Mouse (Mus musculus): Measurements from ENCODE around the gene Agap3.

The Agap3 gene

DNA sequence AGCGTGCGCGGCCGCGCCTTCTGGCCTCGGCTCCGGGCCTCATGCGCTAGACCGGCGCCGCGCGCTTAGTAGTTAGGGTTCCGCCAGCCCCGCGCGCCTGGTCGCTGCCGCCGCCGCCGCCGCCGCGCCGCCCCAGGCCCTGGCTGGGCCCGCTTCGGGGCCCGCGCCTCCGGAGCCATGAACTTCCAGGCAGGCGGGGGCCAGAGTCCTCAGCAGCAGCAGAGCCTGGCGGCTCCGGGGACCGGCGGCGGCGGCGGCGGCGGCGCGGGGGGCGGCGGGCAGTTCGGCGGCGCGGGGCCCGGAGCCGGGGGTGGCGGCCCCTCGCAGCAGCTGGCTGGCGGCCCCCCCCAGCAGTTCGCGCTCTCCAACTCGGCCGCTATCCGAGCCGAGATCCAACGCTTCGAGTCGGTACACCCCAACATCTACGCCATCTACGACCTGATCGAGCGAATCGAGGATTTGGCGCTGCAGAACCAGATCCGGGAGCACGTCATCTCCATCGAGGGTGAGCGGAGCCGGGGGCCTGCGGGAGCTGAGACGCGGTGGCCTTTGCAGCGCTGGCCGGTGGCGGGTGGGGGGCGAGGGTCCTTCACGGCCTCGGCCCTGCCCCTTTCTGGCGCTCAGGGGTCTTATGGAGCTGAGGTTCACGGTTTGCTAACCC, at the start of gene Agap3:
Agap3 (plus strand) TSS at position 148 of the 661 bp plus-strand sequence.
- no peak for DNase-seq (ENCODE audit: low spot score)

- no peak for DNase-seq (ENCODE audit: low spot score)
Observed at GRCm38 (mm10) chr5:24404594-24405360, 47.2 kb upstream of the Agap3 start.

DNA sequence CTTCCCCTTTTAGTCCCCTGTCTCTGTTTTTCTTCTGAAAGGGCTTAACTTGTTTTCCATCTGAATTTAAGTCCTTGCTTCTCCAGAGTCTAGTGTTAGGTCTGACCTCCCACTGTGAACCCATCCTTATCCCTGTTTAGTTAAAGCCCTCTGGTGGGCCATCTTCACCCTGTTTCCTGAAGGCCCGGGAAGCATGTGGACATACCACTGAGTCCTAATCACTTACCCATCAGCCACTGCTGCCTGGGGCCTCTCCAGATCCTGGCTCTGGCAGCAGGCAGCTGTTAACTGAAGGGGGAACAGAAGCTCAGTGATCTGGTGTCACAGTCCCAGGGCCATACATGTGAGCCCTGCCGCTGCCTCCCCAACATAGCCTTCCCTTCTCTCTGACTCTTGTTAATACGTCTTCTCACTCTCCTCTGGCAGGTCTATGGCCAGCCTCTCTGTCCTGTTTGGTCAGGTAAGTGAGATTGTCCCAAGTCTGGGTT, 46.5 kb upstream of the Agap3 start:
- no peak for DNase-seq (ENCODE audit: low spot score)

DNA sequence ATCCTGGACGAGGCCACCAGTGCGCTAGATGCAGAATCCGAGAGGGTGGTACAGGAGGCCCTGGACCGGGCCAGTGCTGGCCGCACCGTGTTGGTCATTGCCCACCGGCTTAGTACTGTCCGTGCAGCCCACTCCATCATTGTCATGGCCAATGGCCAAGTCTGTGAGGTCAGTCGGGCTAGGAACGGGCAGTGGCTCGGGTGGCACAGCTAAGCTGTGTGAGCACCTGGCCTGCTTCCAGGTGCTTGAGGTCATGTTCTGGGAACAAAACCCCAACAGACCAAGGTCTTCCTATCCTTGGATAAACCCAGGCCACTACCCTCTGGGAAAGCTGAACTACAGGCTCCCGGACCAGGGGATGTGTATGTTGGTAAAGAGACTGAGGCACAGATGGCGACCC, 43.3 kb upstream of the Agap3 start:
- no peak for DNase-seq (ENCODE audit: low spot score)

DNA sequence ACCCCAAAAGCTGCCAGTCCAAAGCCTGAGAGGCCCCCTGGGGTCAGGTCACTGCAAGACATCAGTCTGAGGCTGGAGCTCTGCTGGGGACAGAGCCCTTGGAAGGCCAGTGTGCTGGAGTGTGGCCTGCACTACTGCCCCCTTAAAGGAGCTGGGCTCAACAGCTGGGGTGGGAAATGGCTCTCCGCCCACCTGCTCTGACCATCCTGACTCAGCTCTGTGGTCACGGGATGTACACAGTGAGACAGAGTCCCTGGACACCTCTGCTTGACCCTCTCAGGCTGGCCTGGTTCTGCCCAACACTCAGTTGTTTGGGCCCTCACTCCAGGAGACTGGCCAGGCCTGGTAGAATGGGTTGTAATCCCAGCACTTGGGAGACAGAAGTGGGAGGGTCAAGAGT, 42.5 kb upstream of the Agap3 start:
- no peak for DNase-seq (ENCODE audit: low spot score)

GRCm38 (mm10) chr5:24412063-24412462, 39.9 kb upstream of the Agap3 start:
- DNase-seq (ENCODE audit: low spot score) = no peak

DNA sequence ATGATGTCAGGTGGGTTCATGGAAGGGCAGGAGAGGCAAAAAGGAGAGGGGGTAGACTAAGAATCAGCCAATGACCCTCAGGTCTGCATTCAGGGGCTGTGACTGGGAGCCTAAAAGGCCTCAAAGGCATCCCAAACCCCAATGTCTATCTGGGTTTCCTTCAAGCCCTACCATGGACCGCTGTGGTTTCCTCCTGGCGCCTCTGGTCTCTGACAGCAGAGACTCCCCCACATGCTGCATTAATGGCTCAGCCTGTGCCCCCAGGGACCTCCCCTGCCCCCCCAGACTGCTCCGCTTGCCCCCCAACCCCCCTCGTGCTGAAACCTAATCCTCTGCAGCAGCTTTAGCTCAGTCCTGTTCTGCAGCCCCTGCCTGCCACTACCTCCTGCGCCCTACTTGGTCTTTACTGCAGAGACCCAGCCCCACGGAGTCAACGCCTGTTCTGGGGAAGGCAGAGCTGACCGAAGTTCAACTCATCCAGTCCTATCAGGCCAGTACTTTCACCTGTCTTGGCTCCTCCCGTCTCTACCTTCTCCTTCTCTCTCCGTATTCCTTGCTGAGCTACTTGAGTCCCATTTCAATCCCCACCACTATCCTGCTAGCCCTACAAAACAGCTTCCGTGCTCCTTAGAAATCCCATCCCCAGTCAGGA, 38.8 kb upstream of the Agap3 start, which contains the start of gene Asic3:
Asic3 (plus strand) TSS at position 351 of the 652 bp plus-strand sequence.
- no peak for DNase-seq (ENCODE audit: low spot score)

DNA sequence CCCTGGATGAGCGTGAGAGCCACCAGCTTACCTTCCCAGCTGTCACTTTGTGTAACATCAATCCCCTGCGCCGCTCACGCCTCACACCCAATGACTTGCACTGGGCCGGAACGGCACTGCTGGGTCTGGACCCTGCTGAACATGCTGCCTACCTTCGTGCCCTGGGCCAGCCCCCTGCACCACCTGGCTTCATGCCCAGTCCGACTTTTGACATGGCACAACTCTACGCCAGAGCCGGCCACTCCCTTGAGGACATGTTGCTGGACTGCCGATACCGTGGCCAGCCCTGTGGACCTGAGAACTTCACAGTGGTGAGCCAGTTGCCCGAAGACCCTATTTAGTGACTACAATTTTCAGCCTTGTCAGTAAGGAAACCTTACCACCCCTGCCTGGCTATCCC, 38.0 kb upstream of the Agap3 start:
- no peak for DNase-seq (ENCODE audit: low spot score)

GRCm38 (mm10) chr5:24416222-24416736, 35.7 kb upstream of the Agap3 start:
- DNase-seq (ENCODE audit: low spot score) = peak; percentile 24

DNA sequence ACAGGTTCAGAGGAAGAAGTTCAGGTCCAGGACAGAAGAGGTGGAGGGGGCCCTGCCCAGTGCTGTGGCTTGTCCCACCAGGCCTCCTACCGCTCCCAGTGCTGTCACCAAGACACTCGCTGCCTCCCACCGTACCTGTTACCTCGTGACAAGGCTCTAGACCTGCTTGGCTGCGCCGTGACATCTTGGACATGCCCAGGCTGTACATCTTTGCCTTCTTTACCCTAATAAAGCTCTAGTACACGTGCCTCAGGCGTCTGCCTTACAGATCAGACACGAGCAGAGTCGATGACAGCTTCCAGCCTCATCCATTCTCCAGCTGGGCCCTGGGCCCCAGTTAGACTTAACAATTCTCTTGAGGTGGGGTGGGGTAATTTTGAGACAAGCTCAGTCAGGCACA, 34.4 kb upstream of the Agap3 start:
- DNase-seq (ENCODE audit: low spot score) = no peak

- no peak for DNase-seq (ENCODE audit: low spot score)
Observed at GRCm38 (mm10) chr5:24420381-24420780, 31.6 kb upstream of the Agap3 start.

DNA sequence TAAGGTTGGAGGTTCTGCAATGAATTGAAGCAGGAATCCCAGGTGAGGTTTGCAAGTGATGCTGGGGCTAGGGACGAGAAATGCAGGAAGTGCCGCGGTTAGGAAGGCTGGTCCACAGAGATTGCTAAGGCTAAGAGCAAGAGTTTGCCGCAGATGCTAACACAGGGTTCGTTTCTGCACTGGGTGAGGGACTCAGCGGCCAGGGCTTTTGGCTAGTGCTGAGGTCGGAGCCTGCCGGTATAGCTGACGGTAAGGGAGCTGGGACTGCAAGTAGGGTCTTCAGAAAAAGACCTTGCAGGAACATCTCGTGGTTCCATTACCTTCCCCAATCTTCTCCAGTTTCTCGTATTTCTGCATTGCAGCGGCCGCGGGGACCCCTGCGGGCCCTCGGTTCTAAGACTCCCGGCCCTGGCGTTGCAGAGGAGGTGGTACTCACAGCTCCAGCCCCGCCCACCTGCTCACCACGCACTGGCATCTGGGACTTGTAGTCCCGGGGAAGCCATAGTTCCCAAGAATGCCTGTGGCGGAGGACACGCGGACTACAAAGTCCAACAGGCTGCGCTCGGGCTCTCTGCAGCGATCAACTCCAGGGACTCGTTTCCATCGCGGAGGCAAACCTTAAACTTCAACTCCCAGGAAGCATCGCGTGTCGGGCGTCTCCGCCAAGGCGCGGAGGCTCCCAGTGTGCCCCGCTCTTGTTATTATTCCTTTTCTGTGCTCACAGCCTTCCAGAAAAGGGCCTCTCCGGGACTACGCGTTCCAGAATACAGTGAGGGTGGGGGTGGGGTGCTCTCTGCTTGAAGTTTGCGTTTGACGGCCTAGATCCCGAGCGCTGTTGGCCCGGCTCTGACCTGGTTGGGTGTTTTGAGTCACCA, 28.6 kb upstream of the Agap3 start, which contains the start of the genes Cdk5 and Slc4a2:
Cdk5 (minus strand) TSS at position 402 of the 875 bp plus-strand sequence.
Slc4a2 (plus strand) TSS at position 709 of the 875 bp plus-strand sequence.
- peak; percentile 99 for DNase-seq (ENCODE audit: low spot score)

GRCm38 (mm10) chr5:24424004-24424781, 27.8 kb upstream of the Agap3 start:
- peak; percentile 24 for DNase-seq (ENCODE audit: low spot score)

DNA sequence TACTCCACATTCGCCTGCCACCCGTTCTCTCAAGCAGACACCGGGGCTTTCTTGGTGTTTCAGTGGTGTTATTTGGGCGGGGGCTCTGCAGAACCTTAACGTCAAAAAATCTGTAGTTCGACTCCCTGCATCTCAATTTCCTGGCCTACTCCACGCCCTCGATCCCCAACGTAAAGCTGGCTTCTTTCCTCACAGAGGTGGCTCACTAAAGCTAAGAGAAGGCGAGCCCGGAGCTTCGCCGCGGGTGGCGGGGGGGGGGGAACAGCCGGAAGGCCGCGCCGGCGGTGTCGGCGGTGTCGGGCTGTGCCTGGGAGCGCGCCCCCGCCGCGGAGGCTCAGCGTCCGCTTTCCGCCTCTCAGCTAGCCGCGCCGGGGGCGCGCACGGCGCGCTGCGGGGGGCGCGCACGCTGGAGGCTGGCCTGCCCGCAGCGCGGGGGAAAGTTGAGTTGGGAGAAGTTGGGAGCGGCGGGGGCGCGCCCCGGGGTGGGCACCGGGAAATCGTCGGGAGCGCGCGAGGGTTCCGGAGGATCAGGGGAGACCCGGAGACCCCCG, 27.0 kb upstream of the Agap3 start:
- peak; percentile 74 for DNase-seq (ENCODE audit: low spot score)

- peak; percentile 43 for DNase-seq (ENCODE audit: low spot score)
Observed at GRCm38 (mm10) chr5:24425421-24426036, 26.4 kb upstream of the Agap3 start.

DNA sequence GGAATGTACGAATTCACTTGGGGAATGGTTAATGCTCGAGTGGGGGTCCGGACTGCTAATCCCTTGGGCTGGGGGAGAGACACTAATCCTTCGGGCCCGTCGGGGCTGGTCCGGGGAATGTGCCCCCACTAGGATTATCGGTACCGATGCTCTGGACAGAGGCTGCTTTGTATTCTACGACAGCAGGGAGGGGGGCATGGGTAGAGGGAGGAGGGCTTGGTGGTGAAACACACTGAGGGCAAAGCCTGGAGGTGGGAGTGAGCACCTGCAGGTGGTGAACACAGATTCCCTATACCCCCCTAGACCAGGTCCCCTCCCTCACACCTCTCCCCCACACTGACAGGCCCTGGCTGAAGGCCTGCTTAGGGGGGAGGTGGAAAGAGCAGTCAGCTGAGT, 25.9 kb upstream of the Agap3 start:
- peak; percentile 31 for DNase-seq (ENCODE audit: low spot score)

DNA sequence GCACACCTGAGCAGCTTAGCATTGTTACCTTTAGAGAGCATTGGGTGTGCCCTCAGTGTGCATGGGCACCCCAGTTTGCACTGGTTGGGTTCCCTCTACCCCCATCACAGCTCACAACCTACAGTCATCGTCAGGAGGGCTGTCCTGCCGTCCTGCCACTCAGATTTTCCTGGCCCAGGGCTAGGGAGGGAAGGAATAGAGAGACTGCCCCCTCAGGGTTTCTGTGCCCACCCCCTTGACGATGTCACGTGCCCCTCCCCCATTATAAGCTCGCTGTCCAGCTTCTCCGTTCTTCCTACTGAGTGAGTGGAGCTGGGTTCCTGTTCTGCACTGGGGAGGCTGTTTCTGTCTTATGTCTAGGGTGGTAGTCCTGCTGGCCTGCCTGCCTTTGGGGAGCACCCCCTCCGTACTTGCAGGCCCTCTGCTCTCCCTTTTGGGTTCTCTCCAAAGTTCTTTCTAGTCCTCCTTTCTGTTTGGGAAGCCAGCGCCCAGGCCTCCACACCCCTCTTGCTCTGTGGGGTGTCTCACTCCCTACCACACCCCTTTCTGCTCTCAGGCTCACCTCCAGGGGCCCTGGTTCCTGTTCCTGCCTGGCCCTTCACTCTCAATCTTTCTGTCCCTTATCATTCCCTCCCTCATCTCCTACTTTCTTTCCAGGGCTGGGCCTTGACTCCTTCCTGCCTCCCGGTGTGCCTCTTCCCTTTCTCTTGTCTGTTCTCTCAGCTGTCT, 25.3 kb upstream of the Agap3 start:
- no peak for DNase-seq (ENCODE audit: low spot score)

DNA sequence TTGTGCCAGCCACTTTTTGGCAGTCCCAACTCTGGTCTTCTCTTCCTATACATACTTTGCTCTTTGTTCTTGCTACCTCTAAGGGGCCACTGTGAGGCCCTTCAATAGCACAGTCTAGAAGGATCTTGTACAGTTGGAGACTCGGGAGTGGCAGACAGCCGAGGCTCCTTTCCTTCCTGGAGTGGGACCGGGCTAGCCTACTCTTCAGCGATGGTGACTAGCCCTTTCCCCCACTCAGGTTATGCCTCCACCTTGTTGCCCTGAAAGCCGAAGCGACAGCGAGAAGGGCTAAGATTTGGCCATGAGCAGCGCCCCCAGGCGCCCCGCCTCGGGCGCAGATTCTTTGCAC, 24.7 kb upstream of the Agap3 start:
- no peak for DNase-seq (ENCODE audit: low spot score)

DNA sequence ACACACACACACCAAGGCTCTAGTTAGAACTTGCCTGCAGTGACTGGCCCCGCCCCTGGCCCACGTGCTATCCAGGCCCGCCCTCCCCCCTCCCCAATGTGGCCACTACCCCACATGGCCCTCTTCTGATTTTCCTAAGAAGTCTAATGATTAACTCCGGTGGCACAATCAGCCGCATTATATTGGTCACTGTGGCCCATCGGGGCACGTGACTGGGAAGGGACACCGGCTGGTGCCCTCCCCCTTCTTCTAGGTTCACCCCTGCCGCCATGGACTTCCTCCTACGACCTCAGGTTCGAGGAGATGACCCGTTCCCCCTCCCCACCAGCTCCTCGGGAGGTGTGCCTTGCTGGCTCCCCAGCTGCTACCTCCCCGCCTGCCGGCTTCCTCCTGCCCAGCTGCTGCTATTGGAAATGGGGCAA, 24.0 kb upstream of the Agap3 start:
- no peak for DNase-seq (ENCODE audit: low spot score)

Measured in ovary, adult 18-20 months (tissue).